Mouse (Mus musculus) myocyte (in vitro differentiated cells): Measurements from ENCODE around the gene Olfr692.

Experiments
- MYOD1 ChIP-seq, 3 experiments: IDR thresholded peaks; one replicate each; pipeline ENCODE4 v1.6.1; 2011; ENCODE audit warnings: control low read depth in 2 of 3, low read depth in 2 of 3, mild to moderate bottlenecking in 2 of 3, moderate library complexity in 1 of 3; ENCODE audit not compliant: insufficient read length in 2 of 3, control insufficient read depth in 1 of 3
- POLR2A ChIP-seq: IDR thresholded peaks from one replicate; pipeline ENCODE4 v1.6.1; 2011; ENCODE audit warnings: low read depth, mild to moderate bottlenecking, control low read depth, moderate library complexity; ENCODE audit not compliant: insufficient read length
- TCF12 ChIP-seq: IDR thresholded peaks from one replicate; pipeline ENCODE4 v1.6.1; 2011; ENCODE audit warnings: mild to moderate bottlenecking, control low read depth; ENCODE audit not compliant: poor library complexity, insufficient read depth, severe bottlenecking
- USF1 ChIP-seq: IDR thresholded peaks from one replicate; pipeline ENCODE4 v1.6.1; 2011; ENCODE audit warnings: low read depth, mild to moderate bottlenecking, control low read depth, moderate library complexity

DNA sequence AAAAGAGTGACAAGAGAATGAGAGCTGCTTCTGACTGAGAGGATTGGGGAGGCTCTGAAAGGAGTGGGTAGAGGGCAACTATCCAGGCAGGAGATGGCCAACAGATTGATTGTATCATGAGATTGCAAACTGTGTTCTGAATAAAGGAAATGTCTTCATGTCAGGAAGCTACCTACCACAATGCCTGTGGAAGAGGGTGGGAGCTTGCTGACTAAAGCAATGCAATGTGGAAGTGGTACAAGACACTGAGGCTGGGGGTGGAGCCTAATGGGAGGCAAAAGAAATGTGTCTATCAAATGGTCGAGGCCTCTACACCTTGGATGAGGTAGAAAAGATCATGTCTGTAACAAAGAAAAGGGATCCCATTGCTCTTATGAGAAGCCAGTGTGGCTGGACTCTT, 38.3 kb downstream of the Olfr692 start:
- no peak for TF ChIP-seq POLR2A
- no peak for TF ChIP-seq USF1
- no peak for TF ChIP-seq MYOD1 (IDR thresholded peaks at IDR 0.05; ENCODE audit: control insufficient read depth in 1 of 3, insufficient read length in 2 of 3, low read depth in 2 of 3)
- TF ChIP-seq TCF12, result no peak
